Mouse (Mus musculus) heart, postnatal 0 days (tissue): Measurements from ENCODE around the gene Srebf1. TPM values are rescaled to one million over a fixed set of nuclear protein-coding genes. Genes with fewer than 3 reads are reported as not detected.
A peak's percentile ranks its signal among the peaks of the same experiment; 100 is the strongest.

Experiments
- ATAC-seq: fragments of 200-750 bp; cut with Nextera tagmentation; 2 replicates; pipeline ENCODE4 v1.8.0; 2017; ENCODE audit warnings: low read depth, moderate number of reproducible peaks, moderate library complexity; ENCODE audit not compliant: insufficient read depth
- DNase-seq: peaks from one replicate; pipeline ENCODE4 v3.0.0-alpha.2; 2016; ENCODE audit warnings: low spot score
- H3K27ac ChIP-seq: fragments of 300-500 bp; sonication (generic); 2 replicates; pipeline ENCODE4 v1.5.1; 2014; ENCODE audit warnings: low read depth, mild to moderate bottlenecking
- H3K27me3 ChIP-seq: fragments of 300-500 bp; sonication (generic); 2 replicates; pipeline ENCODE4 v1.6.1; 2014; ENCODE audit warnings: low read length, mixed read lengths; ENCODE audit not compliant: control insufficient read depth, insufficient read depth
- H3K36me3 ChIP-seq: fragments of 300-500 bp; sonication (generic); replicated peaks from 2 replicates; pipeline ENCODE4 v1.6.1; 2014; ENCODE audit warnings: low read length, mixed read lengths; ENCODE audit not compliant: control insufficient read depth, insufficient read depth
- H3K4me1 ChIP-seq: fragments of 300-500 bp; sonication (generic); 2 replicates; pipeline ENCODE4 v1.6.1; 2014; ENCODE audit warnings: antibody characterized with exemption; ENCODE audit not compliant: control insufficient read depth, insufficient read depth
- H3K4me2 ChIP-seq: fragments of 300-500 bp; sonication (generic); 2 replicates; pipeline ENCODE4 v1.6.1; 2014; ENCODE audit warnings: low read depth, mild to moderate bottlenecking, low read length, moderate library complexity
- H3K4me3 ChIP-seq: fragments of 300-500 bp; sonication (generic); 2 replicates; pipeline ENCODE4 v1.5.1; 2014; ENCODE audit warnings: low read depth, low read length
- H3K9ac ChIP-seq: fragments of 300-500 bp; sonication (generic); replicated peaks from 2 replicates; pipeline ENCODE4 v1.6.1; 2014; ENCODE audit warnings: low read depth, low read length, mixed read lengths
- H3K9me3 ChIP-seq: fragments of 300-500 bp; sonication (generic); replicated peaks from 2 replicates; pipeline ENCODE4 v1.6.1; 2016; ENCODE audit warnings: low read length; ENCODE audit not compliant: control insufficient read depth
- CTCF ChIP-seq: IDR thresholded peaks from 2 replicates; pipeline ENCODE4 v1.5.1; 2016; ENCODE audit warnings: antibody characterized with exemption, control low read depth, low read depth
- EP300 ChIP-seq: IDR thresholded peaks from 2 replicates; pipeline ENCODE4 v1.6.1; 2016; ENCODE audit warnings: antibody characterized with exemption, low read depth
- WGBS: fragments of 180-500 bp; shearing (Covaris S2); extraction: QIAGEN DNeasy Blood & Tissue Kit; methylation state at CpG from one replicate; pipeline ENCODE4 v1.1.7; 2014; 5-methylcytosine and 5-hydroxymethylcytosine counted together
- polyA plus RNA-seq: library from polyadenylated mRNA; unstranded; fragments of >200 nt; fragmentation: Nextera tagmentation; extraction: Ambion mirVana; gene quantifications from 2 replicates; pipeline ENCODE4 v1.2.1, GENCODE M21; 2015
- total RNA-seq: library from RNA; depleted of rRNA; stranded (reverse); fragments of >200 nt; gene quantifications from 2 replicates; pipeline ENCODE4 v1.2.3, GENCODE M21; 2014; ENCODE audit warnings: low replicate concordance

The Srebf1 gene
- total and polyA plus RNA-seq, 2 experiments from 2014 or later = 29.9 to 77.2 TPM

GRCm38 (mm10) chr11:60228525-60228924 is 6.1 kb upstream of the Srebf1 start:
- Histone ChIP-seq H3K36me3 (peaks cover 8% of the 10 kb centered on the region), H3K4me2 (no peak overlapping the region), H3K27me3 (no peaks in the 10 kb centered on the region), H3K4me3 (no peak overlapping the region), H3K9ac (peak overlapping the region; percentile 32; the same call in 1 of the 2 replicates), H3K9me3 (no peaks in the 10 kb centered on the region), H3K27ac (peak overlapping the region; percentile 57), H3K4me1 (peaks cover 39% of the 10 kb centered on the region)
- peak; percentile 22 for ATAC-seq
- 34% methylated on average over 3 of the region's 3 CpGs for WGBS
- no peak for DNase-seq
- TF ChIP-seq CTCF = no peak
- TF ChIP-seq EP300 = no peak

- Histone ChIP-seq H3K9ac (peak overlapping the region; percentile 16; the same call in 1 of the 2 replicates), H3K9me3 (no peaks in the 10 kb centered on the region), H3K4me2 (no peak overlapping the region), H3K4me1 (peaks cover 35% of the 10 kb centered on the region; the same call in 1 of the 2 replicates), H3K36me3 (peaks cover 8% of the 10 kb centered on the region), H3K27ac (no peak overlapping the region), H3K27me3 (no peaks in the 10 kb centered on the region), H3K4me3 (no peak overlapping the region)
- ATAC-seq (no peak), DNase-seq (no peak)
- TF ChIP-seq EP300 = no peak
- no peak for TF ChIP-seq CTCF
- WGBS = 83% methylated on average over 1 of the region's 1 CpGs
Observed at GRCm38 (mm10) chr11:60225874-60226273, 3.5 kb upstream of the Srebf1 start.

- DNase-seq = no peak
- no peak for ATAC-seq
- TF ChIP-seq CTCF (peak; percentile 18; the same call in 1 of the 2 replicates), EP300 (no peak)
- Histone ChIP-seq H3K27me3 (no peaks in the 10 kb centered on the region), H3K27ac (no peak overlapping the region), H3K4me1 (peaks cover 38% of the 10 kb centered on the region), H3K36me3 (peaks cover 4% of the 10 kb centered on the region), H3K4me2 (no peak overlapping the region), H3K4me3 (no peak overlapping the region), H3K9me3 (no peaks in the 10 kb centered on the region), H3K9ac (0 out of 2 replicates have a peak overlapping the region, but pooled peaks have one; percentile 21)
- WGBS = 57% methylated on average over 4 of the region's 4 CpGs
Observed at GRCm38 (mm10) chr11:60224676-60225075, 2.3 kb upstream of the Srebf1 start.

- 51% methylated on average over 3 of the region's 3 CpGs for WGBS
- H3K4me1 ChIP-seq = peaks cover 32% of the 10 kb centered on the region
Observed at GRCm38 (mm10) chr11:60222085-60222468, 304 bp downstream of the Srebf1 start.

GRCm38 (mm10) chr11:60221425-60221824 is 956 bp downstream of the Srebf1 start:
- WGBS = 90% methylated on average over 6 of the region's 6 CpGs

More at GRCm38 (mm10) chr11:60222085-60222468, 304 bp downstream of the Srebf1 start:
- Histone ChIP-seq H3K9ac (no peak overlapping the region), H3K27me3 (no peaks in the 10 kb centered on the region), H3K27ac (peak overlapping the region; percentile 90), H3K9me3 (no peaks in the 10 kb centered on the region), H3K4me3 (peak overlapping the region; percentile 36; the same call in 1 of the 2 replicates), H3K4me2 (peak overlapping the region; percentile 60), H3K36me3 (no peaks in the 10 kb centered on the region)
- DNase-seq (no peak), ATAC-seq (no peak)
- TF ChIP-seq EP300 (no peak), CTCF (no peak)

More at GRCm38 (mm10) chr11:60221425-60221824, 956 bp downstream of the Srebf1 start:
- Histone ChIP-seq H3K4me3 (no peak overlapping the region), H3K4me1 (peaks cover 32% of the 10 kb centered on the region), H3K36me3 (no peaks in the 10 kb centered on the region), H3K4me2 (no peak overlapping the region), H3K27me3 (no peaks in the 10 kb centered on the region), H3K9me3 (no peaks in the 10 kb centered on the region), H3K27ac (no peak overlapping the region; the same call in 1 of the 2 replicates), H3K9ac (no peak overlapping the region)
- TF ChIP-seq CTCF = no peak
- TF ChIP-seq EP300 = no peak
- no peak for DNase-seq
- no peak for ATAC-seq
